Mouse (Mus musculus): ENCODE measurements around the gene 2700097O09Rik.
A peak's percentile ranks its signal among the peaks of the same experiment; 100 is the strongest.
"Not testable (repeated sequence)": the region's sequence is repeated elsewhere in the genome, so short reads cannot be mapped to it uniquely, and the experiment has no call there.

- TF ChIP-seq EP300 (IDR thresholded peaks at IDR 0.05; ENCODE audit: low read depth in 1 of 2, low read length in 2 of 2) (peak; percentile 16 to 52; a peak in 2 of 4 replicates), GATA1 (IDR thresholded peaks at IDR 0.05; ENCODE audit: low read depth, low read length) (peak; percentile 87), RCOR1 (IDR thresholded peaks at IDR 0.05; ENCODE audit: low read depth, low read length) (0 out of 2 replicates have a peak, but pooled peaks have one; percentile 40)
- TF ChIP-seq TAL1 (IDR thresholded peaks at IDR 0.05; ENCODE audit: low read length); CTCF (IDR thresholded peaks at IDR 0.05 in 2 of 3, conservative IDR thresholded peaks at IDR 0.05 in 1 of 3; ENCODE audit: control insufficient read depth in 1 of 3, insufficient read depth in 1 of 3, low read depth in 2 of 3, low read length in 3 of 3, poor library complexity in 1 of 3, severe bottlenecking in 1 of 3); TBP (IDR thresholded peaks at IDR 0.05; ENCODE audit: low read depth, low read length); NRF1 (IDR thresholded peaks at IDR 0.05; ENCODE audit: insufficient read depth, low read depth, low read length, poor library complexity, severe bottlenecking); CHD1 (IDR thresholded peaks at IDR 0.05; ENCODE audit: low read depth, low read length); POLR2AphosphoS5 (IDR thresholded peaks at IDR 0.05; ENCODE audit: borderline replicate concordance, low read depth, low read length); CHD2 (IDR thresholded peaks at IDR 0.05; ENCODE audit: low read length); ZMIZ1 (IDR thresholded peaks at IDR 0.05; ENCODE audit: low read depth, low read length): not testable (repeated sequence)
Observed at GRCm38 (mm10) chr12:55002532-55002931, 77.4 kb downstream of the 2700097O09Rik start.

Measured in MEL (cell line).